Mouse (Mus musculus): ENCODE data around the gene Tbl3. TPM values are rescaled to one million over a fixed set of nuclear protein-coding genes. Genes with fewer than 3 reads are reported as not detected.
"Not testable (repeated sequence)": the region's sequence is repeated elsewhere in the genome, so short reads cannot be mapped to it uniquely, and the experiment has no call there.

Tbl3 gene
- polyA plus RNA-seq, 1 experiment from 2014 or later: 64.9 TPM

DNA sequence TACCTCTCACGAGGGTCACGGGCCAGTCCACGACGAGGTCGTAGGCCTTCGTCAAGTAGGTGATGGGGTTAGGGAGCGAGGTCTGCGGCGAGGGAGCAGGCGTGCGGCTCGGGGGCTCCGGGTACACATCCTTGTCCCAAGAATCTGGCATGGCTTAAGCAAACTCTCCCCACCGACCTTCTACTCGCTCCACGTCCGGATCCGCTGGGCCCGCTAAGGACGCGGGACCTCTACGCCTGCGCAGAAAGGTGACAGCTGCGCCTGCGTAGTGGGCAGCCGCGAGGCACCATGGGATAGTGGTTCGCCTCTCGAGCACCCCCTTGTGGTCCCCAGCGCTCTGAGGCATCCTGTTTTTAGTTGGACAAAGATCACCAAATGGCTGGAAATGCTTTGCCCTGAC lies 16.7 kb upstream of the Tbl3 start, which contains the start of gene Ndufb10:
TSS of gene Ndufb10 (minus strand) at position 295 of the 400 bp plus-strand sequence.
- peak; percentile 77 for ATAC-seq (ENCODE audit: low FRiP score, low read depth)

DNA sequence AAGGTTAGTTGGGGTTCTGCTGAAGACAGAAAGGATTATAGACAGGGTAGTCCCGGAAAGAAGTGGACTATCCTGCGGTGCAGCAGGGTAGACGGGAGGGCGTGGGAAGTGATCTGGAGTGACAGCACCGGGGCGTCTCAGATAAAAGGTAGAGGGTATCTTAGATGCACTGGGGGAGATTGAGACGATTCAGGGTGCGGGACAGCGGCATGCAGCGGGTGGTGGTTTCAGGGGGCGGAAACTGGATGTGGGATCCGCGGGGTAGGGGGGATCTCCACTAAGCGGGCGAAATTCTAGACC lies 16.4 kb upstream of the Tbl3 start:
- ATAC-seq (ENCODE audit: low FRiP score, low read depth): no peak
- WGBS: 1% methylated on average over 15 of the region's 15 CpGs

More for the DNA sequence above, 16.7 kb upstream of the Tbl3 start, which contains the start of gene Ndufb10:
- H3K9me3 ChIP-seq: no peaks in the 10 kb centered on the region
- H3K4me2 ChIP-seq: peak within 1 kb of the TSS; percentile 81
- H3K4me1 ChIP-seq (replicated peaks): peaks cover 31% of the 10 kb centered on the region
- peak within 1 kb of the TSS; percentile 84 for H3K27ac ChIP-seq (replicated peaks)
- H3K36me3 ChIP-seq: peaks cover 13% of the 10 kb centered on the region
- 0% methylated on average over 30 of the region's 30 CpGs for WGBS
- peak within 1 kb of the TSS; percentile 91 for H3K9ac ChIP-seq
- H3K27me3 ChIP-seq: no peaks in the 10 kb centered on the region
- H3K4me3 ChIP-seq: peak within 1 kb of the TSS; percentile 78

DNA sequence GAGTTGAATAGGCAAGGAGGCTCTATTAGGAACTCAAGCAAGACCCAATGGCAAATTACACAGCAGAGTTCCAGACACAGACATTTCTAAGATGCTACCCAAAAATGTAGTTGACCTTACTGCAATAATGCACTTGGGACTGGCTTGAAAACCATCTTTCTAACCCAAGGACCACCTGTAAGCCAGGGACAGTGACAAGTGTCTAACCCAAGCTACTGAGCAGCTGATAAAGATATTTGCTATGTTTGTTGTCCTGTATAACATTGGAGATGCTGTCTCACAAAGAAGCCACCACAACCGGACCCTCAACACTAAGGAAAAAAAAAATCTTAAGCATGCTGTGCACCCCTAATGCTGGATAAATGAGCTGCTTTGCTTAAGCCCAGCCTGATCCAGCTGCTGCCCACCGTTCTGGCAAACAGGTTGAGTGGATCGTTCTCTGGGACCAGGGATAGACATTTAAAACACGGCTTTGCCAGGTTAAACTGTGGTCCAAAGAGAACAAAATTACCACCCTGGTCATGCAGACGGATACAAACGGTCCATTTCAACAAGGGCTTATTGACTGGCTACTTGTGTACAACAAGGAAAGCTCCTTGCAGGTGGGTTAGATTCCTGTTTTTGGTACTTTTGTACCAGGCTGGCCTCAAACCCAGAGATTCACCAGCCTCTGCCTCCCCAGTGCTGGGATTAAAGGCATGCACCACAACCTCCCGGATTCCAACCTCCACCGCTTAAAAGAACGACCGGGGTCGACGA lies 15.8 kb upstream of the Tbl3 start:
- 4% methylated on average over 12 of the region's 12 CpGs for WGBS
- H3K27ac ChIP-seq (replicated peaks): peak overlapping the region; percentile 84

More for the DNA sequence above, 16.4 kb upstream of the Tbl3 start:
- peak overlapping the region; percentile 84 for H3K27ac ChIP-seq (replicated peaks)
- H3K27me3 ChIP-seq: no peaks in the 10 kb centered on the region
- peak overlapping the region; percentile 78 for H3K4me3 ChIP-seq
- no peaks in the 10 kb centered on the region for H3K9me3 ChIP-seq
- peak overlapping the region; percentile 91 for H3K9ac ChIP-seq
- peaks cover 35% of the 10 kb centered on the region for H3K4me1 ChIP-seq (replicated peaks)
- peaks cover 13% of the 10 kb centered on the region for H3K36me3 ChIP-seq
- H3K4me2 ChIP-seq: peak overlapping the region; percentile 81

DNA sequence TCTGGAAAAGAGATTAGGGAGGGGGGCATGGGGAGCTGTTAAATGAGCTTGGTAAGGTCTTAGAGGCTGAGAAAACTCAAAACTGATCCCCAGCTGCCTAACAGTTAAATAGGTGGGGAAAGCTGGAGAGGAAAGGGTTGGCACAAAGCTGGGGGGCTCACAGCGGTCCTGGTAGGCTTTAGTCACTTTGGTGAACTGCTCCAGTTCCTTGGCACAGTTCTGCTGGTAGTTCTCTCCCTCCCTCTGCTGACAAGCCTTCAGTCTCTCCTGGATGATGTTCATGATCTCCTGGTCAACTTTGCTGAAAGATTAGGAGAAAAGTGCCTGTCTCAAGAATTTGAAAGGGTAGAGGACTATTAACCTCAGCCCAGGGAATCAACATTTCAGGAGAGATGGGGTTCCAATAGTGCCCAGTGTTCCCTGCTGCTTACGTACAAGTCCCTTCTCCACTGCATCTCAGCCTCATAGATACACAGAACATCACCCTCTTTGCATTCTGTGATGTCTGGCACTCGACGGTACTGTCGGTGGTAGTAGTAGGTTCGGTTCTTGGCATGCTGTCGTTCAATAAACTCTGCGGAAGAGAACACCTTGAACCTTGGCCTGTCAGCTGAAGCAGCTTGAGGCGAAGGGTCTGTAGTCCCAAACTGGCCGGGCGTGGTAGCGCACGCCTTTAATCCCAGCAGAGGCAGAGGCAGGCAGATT lies 14.9 kb upstream of the Tbl3 start:
- ATAC-seq (ENCODE audit: low FRiP score, low read depth): no peak
- peak overlapping the region; percentile 81 for H3K4me2 ChIP-seq
- peak overlapping the region; percentile 78; the same call in 1 of the 2 replicates for H3K4me3 ChIP-seq
- H3K4me1 ChIP-seq (replicated peaks): peaks cover 40% of the 10 kb centered on the region
- no peak overlapping the region for H3K27ac ChIP-seq (replicated peaks)
- H3K27me3 ChIP-seq: no peaks in the 10 kb centered on the region
- peaks cover 13% of the 10 kb centered on the region for H3K36me3 ChIP-seq
- no peaks in the 10 kb centered on the region for H3K9me3 ChIP-seq
- no peak overlapping the region for H3K9ac ChIP-seq
- 33% methylated on average over 13 of the region's 13 CpGs for WGBS

More for the DNA sequence above, 15.8 kb upstream of the Tbl3 start:
- H3K27me3 ChIP-seq: no peaks in the 10 kb centered on the region
- no peaks in the 10 kb centered on the region for H3K9me3 ChIP-seq
- H3K4me1 ChIP-seq (replicated peaks): peaks cover 40% of the 10 kb centered on the region
- peak overlapping the region; percentile 78 for H3K4me3 ChIP-seq
- H3K9ac ChIP-seq: peak overlapping the region; percentile 91
- no peak for ATAC-seq (ENCODE audit: low FRiP score, low read depth)
- H3K36me3 ChIP-seq: peaks cover 13% of the 10 kb centered on the region
- peak overlapping the region; percentile 81 for H3K4me2 ChIP-seq

DNA sequence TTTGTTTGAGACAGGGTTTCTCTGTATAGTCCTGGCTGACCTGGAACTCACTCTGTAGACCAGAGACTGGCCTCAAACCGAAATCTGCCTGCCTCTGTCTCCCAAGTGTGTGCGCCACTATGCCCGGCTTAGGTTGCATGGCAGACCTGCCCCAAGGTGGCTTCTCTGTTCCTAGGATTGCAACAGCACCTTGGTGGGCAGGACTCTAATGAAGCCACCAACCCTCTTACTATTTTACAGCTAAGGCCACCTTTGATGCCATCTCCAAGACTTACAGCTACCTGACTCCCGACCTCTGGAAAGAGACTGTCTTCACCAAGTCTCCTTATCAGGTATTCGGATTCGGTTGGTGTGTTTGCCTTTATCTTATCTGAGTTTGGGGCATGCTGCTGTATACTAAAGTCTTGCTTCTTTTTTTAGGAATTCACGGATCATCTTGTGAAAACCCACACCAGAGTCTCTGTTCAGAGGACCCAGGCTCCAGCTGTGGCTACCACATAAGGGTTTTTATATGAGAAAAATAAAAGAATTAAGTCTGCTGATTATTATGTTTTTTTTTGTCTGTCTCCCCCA lies 14.0 kb upstream of the Tbl3 start:
- Histone ChIP-seq H3K36me3 (peaks cover 17% of the 10 kb centered on the region), H3K9ac (peak overlapping the region; percentile 24; the same call in 1 of the 2 replicates), H3K4me2 (peak overlapping the region; percentile 81), H3K4me1 (replicated peaks) (peaks cover 40% of the 10 kb centered on the region), H3K4me3 (peak overlapping the region; percentile 93)
- not testable (repeated sequence) for H3K27me3 ChIP-seq; H3K27ac ChIP-seq (replicated peaks); ATAC-seq (ENCODE audit: low FRiP score, low read depth); H3K9me3 ChIP-seq
- WGBS: 77% methylated on average over 7 of the region's 7 CpGs

DNA sequence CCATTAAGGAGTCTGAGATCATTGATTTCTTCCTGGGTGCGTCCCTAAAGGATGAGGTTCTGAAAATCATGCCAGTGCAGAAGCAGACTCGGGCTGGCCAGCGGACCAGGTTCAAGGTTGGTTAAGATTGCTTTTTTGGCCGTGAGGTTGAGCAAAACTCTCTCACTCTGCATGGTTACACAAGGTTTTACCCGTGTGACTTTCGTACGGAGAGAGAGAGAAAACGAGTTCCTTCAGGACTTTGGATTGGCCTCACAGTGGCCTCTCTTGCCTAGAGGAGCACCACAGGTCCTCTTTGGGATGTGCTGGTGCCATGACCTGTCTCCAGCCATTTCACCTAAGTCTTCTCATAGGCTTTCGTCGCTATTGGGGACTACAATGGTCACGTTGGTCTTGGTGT lies 13.2 kb upstream of the Tbl3 start:
- under 1% methylated on average over 11 of the region's 11 CpGs for WGBS
- H3K9me3 ChIP-seq; H3K27me3 ChIP-seq; ATAC-seq (ENCODE audit: low FRiP score, low read depth): not testable (repeated sequence)
- Histone ChIP-seq H3K4me1 (replicated peaks) (peaks cover 40% of the 10 kb centered on the region), H3K4me2 (peak overlapping the region; percentile 81), H3K27ac (replicated peaks) (peak overlapping the region; percentile 85; the same call in 1 of the 2 replicates), H3K4me3 (peak overlapping the region; percentile 93), H3K9ac (peak overlapping the region; percentile 83), H3K36me3 (peaks cover 20% of the 10 kb centered on the region)

DNA sequence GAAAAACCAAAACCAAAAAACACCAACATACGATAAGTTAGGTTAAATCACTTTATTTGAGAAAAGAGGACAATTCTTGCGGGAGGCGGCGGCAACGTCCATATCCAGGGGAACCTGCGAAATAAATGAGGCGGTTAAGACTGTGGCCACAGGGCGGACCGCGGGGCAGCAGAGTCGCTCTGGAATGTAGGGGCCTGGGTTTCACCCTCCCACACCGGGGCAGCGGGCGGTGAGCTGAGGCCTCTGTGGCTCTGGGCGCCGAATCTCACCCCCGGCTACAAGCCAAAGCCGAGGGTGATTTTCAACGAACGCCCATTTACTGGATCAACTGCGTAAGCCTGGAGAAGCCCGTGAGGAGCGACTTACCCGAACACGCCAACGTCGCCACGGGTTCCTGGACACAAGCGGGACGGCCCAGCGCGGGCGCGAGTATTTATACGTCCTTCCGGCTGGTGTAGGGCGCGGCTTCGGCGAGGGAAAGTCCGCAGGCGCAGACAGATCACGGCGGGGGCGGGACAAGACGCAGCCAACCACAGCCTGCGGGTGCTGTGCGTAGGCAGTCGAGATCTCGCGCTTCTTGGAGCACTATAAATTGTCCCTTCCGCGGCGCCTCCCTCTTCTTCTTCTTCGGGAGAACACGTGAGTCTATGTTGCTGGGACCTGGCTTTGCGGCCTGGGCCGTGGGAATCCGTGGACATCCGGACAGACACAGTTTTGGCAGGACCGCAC lies 12.2 kb upstream of the Tbl3 start:
- H3K36me3 ChIP-seq: peaks cover 20% of the 10 kb centered on the region
- H3K9me3 ChIP-seq: no peaks in the 10 kb centered on the region
- H3K9ac ChIP-seq: peak overlapping the region; percentile 97
- H3K4me3 ChIP-seq: peak overlapping the region; percentile 93
- peak overlapping the region; percentile 90 for H3K27ac ChIP-seq (replicated peaks)
- ATAC-seq (ENCODE audit: low FRiP score, low read depth): peak; percentile 98
- H3K4me1 ChIP-seq (replicated peaks): peaks cover 40% of the 10 kb centered on the region
- no peaks in the 10 kb centered on the region for H3K27me3 ChIP-seq
- under 1% methylated on average over 61 of the region's 61 CpGs for WGBS
- H3K4me2 ChIP-seq: peak overlapping the region; percentile 81

DNA sequence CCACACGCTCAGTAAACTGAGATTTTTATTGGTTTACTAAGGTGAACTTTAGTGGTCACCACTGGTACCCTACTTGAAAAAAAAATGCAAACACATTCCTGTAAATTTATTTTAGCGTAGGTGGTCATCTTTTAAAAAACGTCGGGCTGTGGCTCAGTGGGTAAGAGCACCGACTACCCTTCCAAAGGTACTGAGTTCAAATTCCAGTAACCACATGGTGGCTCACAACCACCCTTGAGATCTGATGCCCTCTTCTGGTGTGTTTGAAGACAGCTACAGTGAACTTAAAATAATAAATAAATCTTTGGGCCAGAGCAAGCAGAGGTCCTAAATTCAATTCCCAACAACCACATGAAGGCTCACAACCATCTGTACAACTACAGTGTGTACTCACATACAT lies 11.5 kb upstream of the Tbl3 start:
- H3K4me1 ChIP-seq (replicated peaks): peaks cover 40% of the 10 kb centered on the region
- H3K9me3 ChIP-seq; ATAC-seq (ENCODE audit: low FRiP score, low read depth); H3K27me3 ChIP-seq; H3K27ac ChIP-seq (replicated peaks): not testable (repeated sequence)
- H3K4me2 ChIP-seq: peak overlapping the region; percentile 70
- WGBS: 66% methylated on average over 5 of the region's 5 CpGs
- peak overlapping the region; percentile 97 for H3K9ac ChIP-seq
- H3K36me3 ChIP-seq: peaks cover 20% of the 10 kb centered on the region
- peak overlapping the region; percentile 93 for H3K4me3 ChIP-seq

DNA sequence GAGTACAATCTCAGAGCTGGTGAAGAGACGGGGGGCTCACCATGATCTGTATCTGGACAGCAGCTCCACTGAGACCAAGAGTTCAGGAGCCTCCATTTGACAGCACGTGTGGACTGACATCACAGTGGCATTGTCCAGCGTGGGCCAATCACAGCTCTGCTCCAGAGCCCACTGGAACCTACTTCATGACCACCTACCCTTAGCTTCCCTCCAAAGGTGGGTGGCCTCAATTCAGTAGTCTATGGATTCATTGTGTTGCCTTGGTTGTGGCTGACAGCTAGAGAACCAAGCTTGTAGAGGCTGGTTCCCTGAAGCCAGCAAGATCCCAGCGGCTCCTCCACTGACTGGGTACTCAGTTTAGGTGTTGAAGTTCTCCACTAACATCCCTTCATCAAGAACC lies 10.5 kb upstream of the Tbl3 start, which contains the start of the genes Rnf151 and Rps2:
TSS of gene Rnf151 (minus strand) at position 121 of the 400 bp plus-strand sequence.
TSS of gene Rps2 (plus strand) at position 174 of the 400 bp plus-strand sequence.
- H3K4me3 ChIP-seq: peak within 1 kb of the TSS; percentile 93
- H3K27ac ChIP-seq (replicated peaks): no peak within 1 kb of the TSS
- H3K27me3 ChIP-seq: no peaks in the 10 kb centered on the region
- no peak for ATAC-seq (ENCODE audit: low FRiP score, low read depth)
- H3K4me2 ChIP-seq: peak within 1 kb of the TSS; percentile 70
- peaks cover 32% of the 10 kb centered on the region for H3K4me1 ChIP-seq (replicated peaks)
- WGBS: 83% methylated on average over 4 of the region's 4 CpGs
- peaks cover 20% of the 10 kb centered on the region for H3K36me3 ChIP-seq
- no peaks in the 10 kb centered on the region for H3K9me3 ChIP-seq
- peak within 1 kb of the TSS; percentile 97; the same call in 1 of the 2 replicates for H3K9ac ChIP-seq

DNA sequence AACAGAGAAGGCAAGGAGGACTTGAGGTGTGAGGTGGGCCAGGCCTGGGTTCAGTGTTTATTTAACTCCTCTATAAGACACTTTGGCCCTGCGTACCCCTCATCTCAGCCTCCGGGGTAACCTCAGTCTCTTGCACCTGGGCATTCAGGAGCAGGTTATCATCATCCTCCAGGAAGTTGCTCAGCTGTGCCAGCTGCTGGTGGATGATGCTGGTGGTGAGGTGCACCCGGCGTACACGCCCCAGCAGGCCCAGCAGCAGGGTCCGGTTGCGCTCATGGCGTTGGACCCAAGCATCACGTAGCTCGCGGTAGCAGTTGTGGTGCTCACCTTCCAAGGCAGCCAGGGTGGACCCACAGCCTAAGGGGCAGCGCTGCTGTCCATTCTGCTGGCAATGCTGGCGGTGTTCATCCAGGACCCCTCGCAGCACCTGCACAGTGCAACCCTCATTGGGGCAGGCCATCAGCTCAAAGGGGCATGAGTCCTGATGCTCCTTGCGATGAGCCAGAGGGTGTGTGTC lies 8.8 kb upstream of the Tbl3 start:
- 0 out of 2 replicates have a peak, but pooled peaks cover 8% of the 10 kb centered on the region for H3K36me3 ChIP-seq

DNA sequence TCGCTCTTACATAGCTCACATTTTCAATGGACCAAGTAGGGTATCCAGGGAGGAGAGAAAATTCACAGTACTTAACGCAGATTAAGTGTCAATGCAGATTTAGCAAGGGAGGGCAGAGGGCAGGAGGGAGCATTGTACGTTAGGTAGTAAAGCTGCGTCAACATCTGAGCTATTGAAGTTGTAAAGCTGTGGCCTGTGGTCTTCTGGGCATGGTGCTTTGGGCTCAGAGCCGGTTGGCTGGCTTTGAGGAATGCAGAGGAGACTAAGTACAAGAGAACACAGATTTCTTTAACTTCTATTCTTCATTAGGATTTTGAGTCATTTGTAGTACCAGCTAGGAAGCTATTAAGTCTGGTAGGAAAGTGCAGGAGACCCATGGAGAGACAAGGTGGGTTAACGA lies 8.1 kb upstream of the Tbl3 start:
- peaks cover 10% of the 10 kb centered on the region for H3K4me1 ChIP-seq (replicated peaks)
- H3K4me3 ChIP-seq: no peak overlapping the region
- no peaks in the 10 kb centered on the region for H3K27me3 ChIP-seq
- 0 out of 2 replicates have a peak, but pooled peaks cover 8% of the 10 kb centered on the region for H3K36me3 ChIP-seq
- no peak overlapping the region for H3K27ac ChIP-seq (replicated peaks)
- H3K9me3 ChIP-seq: no peaks in the 10 kb centered on the region
- H3K9ac ChIP-seq: no peak overlapping the region
- no peak for ATAC-seq (ENCODE audit: low FRiP score, low read depth)
- no peak overlapping the region for H3K4me2 ChIP-seq
- WGBS: 77% methylated on average over 6 of the region's 6 CpGs

More for the DNA sequence above, 8.8 kb upstream of the Tbl3 start:
- Histone ChIP-seq H3K27me3 (no peaks in the 10 kb centered on the region), H3K27ac (replicated peaks) (no peak overlapping the region), H3K9ac (no peak overlapping the region), H3K9me3 (no peaks in the 10 kb centered on the region), H3K4me3 (no peak overlapping the region), H3K4me1 (replicated peaks) (peaks cover 15% of the 10 kb centered on the region), H3K4me2 (no peak overlapping the region)
- 96% methylated on average over 15 of the region's 15 CpGs for WGBS
- ATAC-seq (ENCODE audit: low FRiP score, low read depth): no peak
